Mouse (Mus musculus): ENCODE measurements around the gene Nr4a3.

- no peak for TF ChIP-seq CTCF (IDR thresholded peaks at IDR 0.05; ENCODE audit: low read depth, low read length)
- TF ChIP-seq EP300 (IDR thresholded peaks at IDR 0.05; ENCODE audit: insufficient read depth, low read depth, low read length), result no peak
Observed at GRCm38 (mm10) chr4:48038847-48039246, 6.1 kb upstream of the Nr4a3 start.
